Mouse (Mus musculus): ENCODE measurements at regions not wholly inside any gene's neighbourhood (a gene's known extent, or its start where the extent isn't known, plus 50 kb on each side); places are given as distances from the start of the nearest gene placed in this dataset.

GRCm38 (mm10) chr14:16901534-16902147, 82.7 kb upstream of the Rarb start:
- H3K9me3 ChIP-seq (ENCODE audit: control insufficient read depth, low read length), result no peaks in the 10 kb centered on the region
- H3K4me1 ChIP-seq (replicated peaks; ENCODE audit: control insufficient read depth, insufficient read depth, low read length), result no peaks in the 10 kb centered on the region; the same call in 1 of the 2 replicates
- H3K9ac ChIP-seq (ENCODE audit: low read depth, low read length), result no peak overlapping the region
- no peaks in the 10 kb centered on the region for H3K27me3 ChIP-seq (replicated peaks; ENCODE audit: control insufficient read depth, insufficient read depth, low read length)
- ATAC-seq (replicated peaks; ENCODE audit: low FRiP score) (no peak), DNase-seq (ENCODE audit: low spot score) (no peak)
- 70% methylated on average over 9 of the region's 9 CpGs for WGBS
- no peak overlapping the region for H3K27ac ChIP-seq (ENCODE audit: low read depth, low read length)
- H3K4me2 ChIP-seq, result no peak overlapping the region
- no peak overlapping the region for H3K4me3 ChIP-seq (ENCODE audit: low read depth, low read length)
- no peaks in the 10 kb centered on the region for H3K36me3 ChIP-seq (ENCODE audit: control insufficient read depth, insufficient read depth, low read length)

GRCm38 (mm10) chr14:16897747-16898544, 79.0 kb upstream of the Rarb start:
- ATAC-seq (replicated peaks; ENCODE audit: low FRiP score), result no peak
- no peaks in the 10 kb centered on the region for H3K27me3 ChIP-seq (replicated peaks; ENCODE audit: control insufficient read depth, insufficient read depth, low read length)
- no peak for DNase-seq (ENCODE audit: low spot score)
- no peaks in the 10 kb centered on the region; the same call in 1 of the 2 replicates for H3K4me1 ChIP-seq (replicated peaks; ENCODE audit: control insufficient read depth, insufficient read depth, low read length)
- no peak overlapping the region for H3K4me2 ChIP-seq
- 49% methylated on average over 3 of the region's 3 CpGs for WGBS
- H3K9ac ChIP-seq (ENCODE audit: low read depth, low read length), result no peak overlapping the region
- no peaks in the 10 kb centered on the region for H3K9me3 ChIP-seq (ENCODE audit: control insufficient read depth, low read length)
- no peak overlapping the region for H3K27ac ChIP-seq (ENCODE audit: low read depth, low read length)
- no peak overlapping the region for H3K4me3 ChIP-seq (ENCODE audit: low read depth, low read length)
- no peaks in the 10 kb centered on the region for H3K36me3 ChIP-seq (ENCODE audit: control insufficient read depth, insufficient read depth, low read length)

GRCm38 (mm10) chr14:16896974-16897373, 78.0 kb upstream of the Rarb start:
- no peak overlapping the region for H3K9ac ChIP-seq (ENCODE audit: low read depth, low read length)
- H3K4me3 ChIP-seq (ENCODE audit: low read depth, low read length), result no peak overlapping the region
- no peaks in the 10 kb centered on the region for H3K36me3 ChIP-seq (ENCODE audit: control insufficient read depth, insufficient read depth, low read length)
- no peak for DNase-seq (ENCODE audit: low spot score)
- ATAC-seq (replicated peaks; ENCODE audit: low FRiP score), result no peak
- no peak overlapping the region for H3K4me2 ChIP-seq
- H3K27me3 ChIP-seq (replicated peaks; ENCODE audit: control insufficient read depth, insufficient read depth, low read length), result no peaks in the 10 kb centered on the region
- WGBS, result 70% methylated on average over 3 of the region's 3 CpGs
- H3K9me3 ChIP-seq (ENCODE audit: control insufficient read depth, low read length), result no peaks in the 10 kb centered on the region
- H3K4me1 ChIP-seq (replicated peaks; ENCODE audit: control insufficient read depth, insufficient read depth, low read length), result no peaks in the 10 kb centered on the region; the same call in 1 of the 2 replicates
- H3K27ac ChIP-seq (ENCODE audit: low read depth, low read length), result no peak overlapping the region

- H3K9me3 ChIP-seq (ENCODE audit: control insufficient read depth, low read length), result no peaks in the 10 kb centered on the region
- 56% methylated on average over 3 of the region's 3 CpGs for WGBS
- no peak overlapping the region for H3K4me3 ChIP-seq (ENCODE audit: low read depth, low read length)
- no peaks in the 10 kb centered on the region for H3K27me3 ChIP-seq (replicated peaks; ENCODE audit: control insufficient read depth, insufficient read depth, low read length)
- no peak overlapping the region for H3K4me2 ChIP-seq
- DNase-seq (ENCODE audit: low spot score), result no peak
- ATAC-seq (replicated peaks; ENCODE audit: low FRiP score), result no peak
- no peak overlapping the region for H3K9ac ChIP-seq (ENCODE audit: low read depth, low read length)
- H3K36me3 ChIP-seq (ENCODE audit: control insufficient read depth, insufficient read depth, low read length), result no peaks in the 10 kb centered on the region
- H3K4me1 ChIP-seq (replicated peaks; ENCODE audit: control insufficient read depth, insufficient read depth, low read length), result no peaks in the 10 kb centered on the region
- H3K27ac ChIP-seq (ENCODE audit: low read depth, low read length), result no peak overlapping the region
Observed at GRCm38 (mm10) chr14:16881249-16881648, 62.3 kb upstream of the Rarb start.

GRCm38 (mm10) chr14:16869221-16869620, 50.3 kb upstream of the Rarb start:
- no peaks in the 10 kb centered on the region for H3K36me3 ChIP-seq (ENCODE audit: control insufficient read depth, insufficient read depth, low read length)
- no peak overlapping the region for H3K9ac ChIP-seq (ENCODE audit: low read depth, low read length)
- WGBS, result 86% methylated on average over 2 of the region's 2 CpGs
- no peaks in the 10 kb centered on the region for H3K9me3 ChIP-seq (ENCODE audit: control insufficient read depth, low read length)
- no peak overlapping the region for H3K4me3 ChIP-seq (ENCODE audit: low read depth, low read length)
- no peak for DNase-seq (ENCODE audit: low spot score)
- H3K4me1 ChIP-seq (replicated peaks; ENCODE audit: control insufficient read depth, insufficient read depth, low read length), result no peaks in the 10 kb centered on the region
- no peak for ATAC-seq (replicated peaks; ENCODE audit: low FRiP score)
- no peaks in the 10 kb centered on the region for H3K27me3 ChIP-seq (replicated peaks; ENCODE audit: control insufficient read depth, insufficient read depth, low read length)
- no peak overlapping the region for H3K27ac ChIP-seq (ENCODE audit: low read depth, low read length)
- no peak overlapping the region for H3K4me2 ChIP-seq
